Mouse (Mus musculus): Measurements from ENCODE around the gene Slc2a3.

DNA sequence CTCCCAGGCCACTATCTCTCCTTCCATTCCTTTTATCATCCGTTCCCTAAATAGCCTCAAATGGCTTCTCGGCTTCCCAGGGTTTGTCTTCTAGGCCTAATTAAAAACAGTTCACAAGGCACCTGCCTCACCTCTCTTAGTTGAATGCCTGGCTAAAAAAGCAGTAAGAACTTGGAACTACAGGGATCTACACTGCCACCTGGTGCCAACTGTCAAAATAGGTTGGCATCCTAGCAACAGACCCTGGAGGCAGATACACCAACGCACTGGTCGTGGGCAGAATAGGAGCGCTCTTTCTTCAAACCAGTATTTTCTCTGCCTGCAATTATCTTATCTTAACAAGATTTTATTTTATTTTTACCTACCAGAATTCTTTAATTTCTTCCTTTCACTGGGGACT is 15.2 kb downstream of the Slc2a3 start:
- TF ChIP-seq CTCF (IDR thresholded peaks at IDR 0.05; ENCODE audit: extremely low read depth, insufficient read depth, low read length) (peak; percentile 66), POLR2A (IDR thresholded peaks at IDR 0.05; ENCODE audit: extremely low read depth, insufficient read depth, low read length) (no peak)
